Mouse (Mus musculus) T-helper 17 cell (primary cell): ENCODE results near the gene Vmn2r112.
"Not testable (repeated sequence)": the region's sequence is repeated elsewhere in the genome, so short reads cannot be mapped to it uniquely, and the experiment has no call there.

Experiments
- in situ Hi-C, 2 experiments: fragments of 300-600 bp; cut with MboI, MseI; formaldehyde crosslinking; loops; 1 replicate in 1 of 2; 2 replicates in 1 of 2; pipeline ENCODE4 v1.15.1; 2025; ENCODE audit warnings: high pct_unique_total_duplicates in 2 of 2

Vmn2r112 gene

DNA sequence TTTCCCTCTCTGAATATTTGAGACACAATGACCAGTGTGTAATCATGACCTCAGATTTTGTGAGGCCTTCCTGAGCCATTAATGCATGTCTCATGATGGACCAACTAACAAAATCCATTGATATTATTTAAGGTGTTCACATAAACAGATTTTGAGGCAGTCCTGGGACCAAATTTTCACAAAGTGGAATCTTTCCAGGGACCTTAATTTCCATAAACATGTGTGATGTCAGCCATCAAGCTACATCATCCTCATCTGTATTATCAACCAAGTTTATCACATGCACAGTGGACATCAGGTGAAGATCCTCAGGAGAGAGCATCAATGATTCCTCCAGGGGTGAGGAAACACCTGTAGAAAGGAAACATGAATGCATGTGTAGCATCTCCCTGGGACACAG lies at the start of gene Vmn2r112:
Gene Vmn2r112 (plus strand): TSS at position 301 of the 400 bp plus-strand sequence.
- in situ Hi-C loops = not testable (repeated sequence)

- in situ Hi-C loops = not testable (repeated sequence)
Observed at GRCm38 (mm10) chr17:22573382-22573781, 27.4 kb upstream of the Vmn2r112 start, which contains the start of gene Vmn2r111. Gene Vmn2r111, minus strand, starts transcription at chr17:22573482.

GRCm38 (mm10) chr17:22630646-22631045 lies 29.9 kb downstream of the Vmn2r112 start:
- in situ Hi-C loops = no loop called here
